Mouse (Mus musculus) testis, adult 2 months (tissue): ENCODE results near the gene Rab11fip5.

ENCODE experiments used
- CTCF ChIP-seq: fragments of 200-500 bp; IDR thresholded peaks from 2 replicates; pipeline ENCODE4 v1.5.1; 2012; ENCODE audit warnings: low read depth, mild to moderate bottlenecking, inconsistent platforms, low read length, moderate library complexity; ENCODE audit not compliant: control insufficient read depth, insufficient read depth, insufficient replicate concordance
- POLR2A ChIP-seq: fragments of 200-500 bp; IDR thresholded peaks from 2 replicates; pipeline ENCODE4 v1.6.1; 2012; ENCODE audit warnings: low read depth, mild to moderate bottlenecking, inconsistent platforms, low read length, moderate library complexity; ENCODE audit not compliant: control insufficient read depth

GRCm38 (mm10) chr6:85371859-85372405, 2.5 kb downstream of the Rab11fip5 start:
- TF ChIP-seq CTCF (no peak), POLR2A (0 out of 2 replicates have a peak, but pooled peaks have one; percentile 14)
